Mouse (Mus musculus) large intestine, adult 2 months (tissue): Measurements from ENCODE around the gene Cldn34c2. TPM values are rescaled to one million over a fixed set of nuclear protein-coding genes. Genes with fewer than 3 reads are reported as not detected.
"Not testable (repeated sequence)": the region's sequence is repeated elsewhere in the genome, so short reads cannot be mapped to it uniquely, and the experiment has no call there.

Source experiments
- DNase-seq: peaks from one replicate; pipeline ENCODE4 v3.0.0-alpha.2; 2012; ENCODE audit warnings: low read depth, low spot score
- WGBS: fragments of 180-500 bp; shearing (Covaris S2); methylation state at CpG from one replicate; pipeline ENCODE4 v1.1.7; 2018; 5-methylcytosine and 5-hydroxymethylcytosine counted together
- polyA plus RNA-seq: library from polyadenylated mRNA; depleted of rRNA; stranded (reverse); fragments of >200 nt; gene quantifications from 2 replicates; pipeline ENCODE4 v1.2.3, GENCODE M21; 2012; rRNA removed

Gene Cldn34c2
- polyA plus RNA-seq = not detected in 2 replicates

GRCm38 (mm10) chrX:123581400-123581799 lies at the start of gene Cldn34c2:
Gene Cldn34c2, plus strand, starts transcription at chrX:123581700.
- not testable (repeated sequence) for DNase-seq

- WGBS = 84% methylated on average over 13 of the region's 13 CpGs
- not testable (repeated sequence) for DNase-seq
Observed at GRCm38 (mm10) chrX:123551378-123551777, 30.1 kb upstream of the Cldn34c2 start.

- 79% methylated on average over 8 of the region's 12 CpGs for WGBS
- DNase-seq = not testable (repeated sequence)
Observed at GRCm38 (mm10) chrX:123612158-123612828, 30.8 kb downstream of the Cldn34c2 start.

Other genes with a start within 250 kb of the Cldn34c2 start
- not detected in 2 replicates for gene Gm17467, start 123.1 kb downstream of the Cldn34c2 start, polyA plus RNA-seq
- gene Cldn34c3, start 212.0 kb downstream of the Cldn34c2 start, polyA plus RNA-seq = not detected in 2 replicates